Mouse (Mus musculus): ENCODE measurements at regions not wholly inside any gene's neighbourhood (a gene's known extent, or its start where the extent isn't known, plus 50 kb on each side); places are given as distances from the start of the nearest gene placed in this dataset.
A peak's percentile ranks its signal among the peaks of the same experiment; 100 is the strongest.

- DNase-seq: no peak
These were observed 103.6 kb downstream of the Ier5 start for GRCm38 (mm10) chr1:154995778-154996390.

- no peak for DNase-seq
These were observed 105.2 kb downstream of the Ier5 start for GRCm38 (mm10) chr1:154993927-154994856.

GRCm38 (mm10) chr1:154983325-154983724, 99.0 kb upstream of the Cacna1e start:
- peak; percentile 79 for DNase-seq

- peak; percentile 58 for DNase-seq
These were observed 98.5 kb upstream of the Cacna1e start for GRCm38 (mm10) chr1:154982836-154983235.

GRCm38 (mm10) chr1:154981687-154982086, 97.4 kb upstream of the Cacna1e start:
- no peak for DNase-seq

- no peak for DNase-seq
These were observed 91.4 kb upstream of the Cacna1e start for GRCm38 (mm10) chr1:154975732-154976131.

GRCm38 (mm10) chr1:154961271-154961670, 77.0 kb upstream of the Cacna1e start:
- no peak for DNase-seq

- no peak for DNase-seq
These were observed 72.3 kb upstream of the Cacna1e start for GRCm38 (mm10) chr1:154956625-154957031.

- no peak for DNase-seq
These were observed 68.4 kb upstream of the Cacna1e start for GRCm38 (mm10) chr1:154952679-154953078.

Measured in adrenal gland, postnatal 25 days (tissue).